Mouse (Mus musculus): Measurements from ENCODE around the gene Smad3.

DNA sequence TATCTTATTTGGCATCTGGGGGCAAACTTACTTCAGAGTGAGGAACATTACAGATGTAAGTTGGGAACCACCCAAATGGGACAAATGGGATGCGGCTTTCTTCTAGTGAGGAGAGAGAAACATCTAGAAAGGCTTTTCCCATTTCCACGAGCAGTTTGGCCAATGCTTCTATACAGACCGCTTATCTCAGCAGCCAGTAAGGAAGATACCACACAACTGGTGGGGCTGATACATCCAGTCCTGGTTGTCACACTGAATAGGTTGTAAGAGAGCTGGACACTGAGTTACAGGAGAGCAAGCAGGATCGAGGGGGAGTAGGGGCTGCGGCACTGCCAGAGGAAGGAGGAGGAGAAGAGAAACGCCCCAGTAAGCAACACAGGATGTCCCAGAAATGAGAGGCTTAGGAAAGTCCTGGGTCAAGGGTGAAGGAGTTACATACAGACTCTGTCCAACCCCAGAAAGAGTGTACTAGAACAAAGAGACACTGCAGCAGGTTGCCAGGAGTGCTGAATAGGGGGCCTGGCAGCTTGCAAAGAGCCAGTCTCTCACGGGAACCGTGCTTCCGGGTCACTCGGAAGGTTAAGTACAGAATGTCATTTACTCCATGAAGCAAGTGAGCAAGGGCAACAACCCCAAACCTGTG lies 61.2 kb downstream of the Smad3 start:
- TF ChIP-seq POLR2A (IDR thresholded peaks at IDR 0.05; ENCODE audit: control insufficient read depth, low read depth, low read length): no peak
- no peak for TF ChIP-seq CTCF (IDR thresholded peaks at IDR 0.05; ENCODE audit: control insufficient read depth, insufficient read depth, insufficient replicate concordance, low read depth, low read length)
